Mouse (Mus musculus): Measurements from ENCODE around the gene Git2.

GRCm38 (mm10) chr5:114733606-114734005, 41.7 kb downstream of the Git2 start:
- TF ChIP-seq EP300 (IDR thresholded peaks at IDR 0.05; ENCODE audit: low read depth in 1 of 2, low read length in 2 of 2): no peak
- TF ChIP-seq NRF1 (IDR thresholded peaks at IDR 0.05; ENCODE audit: insufficient read depth, low read depth, low read length, poor library complexity, severe bottlenecking): no peak
- no peak for TF ChIP-seq CTCF (IDR thresholded peaks at IDR 0.05 in 2 of 3, conservative IDR thresholded peaks at IDR 0.05 in 1 of 3; ENCODE audit: control insufficient read depth in 1 of 3, insufficient read depth in 1 of 3, low read depth in 2 of 3, low read length in 3 of 3, poor library complexity in 1 of 3, severe bottlenecking in 1 of 3)
- no peak for TF ChIP-seq JUND (IDR thresholded peaks at IDR 0.05; ENCODE audit: low read depth, low read length)
- no peak for TF ChIP-seq POLR2A (IDR thresholded peaks at IDR 0.05; ENCODE audit: control insufficient read depth in 1 of 2, insufficient read depth in 1 of 2, low read depth in 1 of 2, low read length in 2 of 2, poor library complexity in 1 of 2)
- TF ChIP-seq BHLHE40 (IDR thresholded peaks at IDR 0.05; ENCODE audit: borderline replicate concordance, low read depth, low read length): no peak
- TF ChIP-seq ZC3H11A (IDR thresholded peaks at IDR 0.05; ENCODE audit: low read depth, low read length): no peak
